Mouse (Mus musculus): ENCODE data around the gene Plpp6. TPM values are rescaled to one million over a fixed set of nuclear protein-coding genes. Genes with fewer than 3 reads are reported as not detected.

Plpp6 gene
- total RNA-seq (2021), result 1 to 10 TPM; 8.7 to 9.3 TPM
- long read RNA-seq, experiment 1, transcript Plpp6-201 (1 exons, 2,859 nt), result major isoform, 13 of 13 reads
- long read RNA-seq, experiment 1, partial matches to known transcripts, result 0 of 13 reads
- long read RNA-seq, experiment 1, other reads (novel, unspliced or antisense), result 0 of 13 reads
- long read RNA-seq, experiment 2, transcript Plpp6-201 (1 exons, 2,859 nt), result major isoform, 6 of 6 reads
- long read RNA-seq, experiment 2, partial matches to known transcripts, result 0 of 6 reads
- long read RNA-seq, experiment 2, other reads (novel, unspliced or antisense), result 0 of 6 reads

DNA sequence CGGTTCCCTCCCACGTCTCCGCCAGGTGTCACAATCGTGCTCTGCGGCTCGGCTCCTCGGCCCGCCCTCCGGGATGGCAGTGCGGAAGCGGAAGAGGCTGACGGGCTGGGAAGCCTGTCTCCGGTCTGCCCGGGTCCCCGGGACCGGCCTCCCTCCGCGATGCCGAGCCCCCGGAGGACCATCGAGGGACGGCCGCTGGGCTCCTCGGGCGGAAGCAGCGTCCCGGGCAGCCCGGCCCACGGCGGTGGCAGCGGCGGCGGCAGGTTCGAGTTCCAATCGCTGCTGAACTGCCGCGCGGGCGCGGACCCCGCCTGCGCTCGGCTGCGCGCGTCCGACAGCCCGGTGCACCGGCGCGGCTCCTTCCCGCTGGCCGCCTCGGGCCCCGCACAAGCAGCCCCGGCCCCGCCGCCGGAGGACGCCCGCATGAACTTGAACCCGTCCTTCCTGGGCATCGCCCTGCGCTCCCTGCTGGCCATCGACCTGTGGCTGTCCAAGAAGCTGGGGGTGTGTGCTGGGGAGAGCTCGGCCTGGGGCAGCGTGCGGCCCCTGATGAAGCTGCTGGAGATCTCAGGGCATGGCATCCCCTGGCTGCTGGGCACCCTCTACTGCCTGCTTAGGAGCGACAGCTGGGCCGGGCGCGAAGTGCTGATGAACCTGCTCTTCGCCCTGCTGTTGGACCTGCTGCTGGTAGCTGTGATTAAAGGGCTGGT lies at the start of gene Plpp6:
Gene Plpp6, plus strand, starts transcription at position 112 of the 710 bp plus-strand sequence.
- DNase-seq, result peak; percentile 88 to 92

DNA sequence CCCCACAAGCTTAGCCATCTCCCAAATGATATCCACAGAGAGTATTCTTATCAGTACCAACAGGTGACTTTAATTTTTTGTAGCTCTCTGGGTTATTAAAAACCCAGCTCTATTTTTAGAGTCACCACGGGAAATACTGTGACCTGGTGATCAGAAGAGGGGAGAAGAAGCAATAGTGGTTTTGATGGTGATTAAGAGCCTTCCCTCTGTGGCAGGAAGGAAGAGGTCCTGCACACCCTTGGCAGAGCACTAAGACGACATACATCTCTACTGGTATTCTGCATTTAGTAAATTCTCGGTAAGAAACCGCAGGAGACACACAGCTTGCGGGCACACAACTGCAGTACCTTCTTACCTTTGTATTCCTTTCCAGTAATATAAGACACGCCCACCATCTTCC lies 49.2 kb upstream of the Plpp6 start:
- no peak for DNase-seq

DNA sequence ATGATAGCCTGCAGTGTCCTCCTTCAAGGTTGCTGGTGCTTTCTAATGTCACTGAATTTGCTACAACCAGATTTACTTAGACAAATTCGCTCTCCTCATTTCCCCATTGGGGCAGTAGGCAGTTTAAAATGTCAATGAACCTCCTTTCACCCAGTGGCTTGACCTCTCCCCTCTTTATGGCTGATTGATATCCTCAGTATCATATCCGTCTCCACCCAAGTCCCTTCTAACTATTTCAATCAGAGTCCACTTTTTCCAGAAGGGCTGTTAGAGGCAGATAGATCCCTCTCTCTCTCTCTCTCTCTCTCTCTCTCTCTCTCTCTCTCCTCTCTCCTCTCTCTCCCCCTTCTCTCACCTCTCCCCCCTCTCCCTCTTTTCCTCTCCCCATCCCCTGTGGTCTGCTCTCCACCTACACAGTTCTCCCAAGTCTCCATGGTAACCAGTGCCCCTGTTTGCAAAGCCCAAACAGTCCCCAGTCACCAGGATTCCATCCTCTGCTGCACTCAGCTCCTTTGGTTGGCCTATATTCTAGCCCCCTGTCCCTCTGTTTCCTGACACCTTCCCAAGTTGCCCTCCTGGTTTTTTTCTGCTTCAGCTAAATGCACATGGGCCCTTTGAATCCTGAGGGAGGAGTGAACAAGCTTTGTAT lies 48.0 kb upstream of the Plpp6 start:
- DNase-seq, result no peak

DNA sequence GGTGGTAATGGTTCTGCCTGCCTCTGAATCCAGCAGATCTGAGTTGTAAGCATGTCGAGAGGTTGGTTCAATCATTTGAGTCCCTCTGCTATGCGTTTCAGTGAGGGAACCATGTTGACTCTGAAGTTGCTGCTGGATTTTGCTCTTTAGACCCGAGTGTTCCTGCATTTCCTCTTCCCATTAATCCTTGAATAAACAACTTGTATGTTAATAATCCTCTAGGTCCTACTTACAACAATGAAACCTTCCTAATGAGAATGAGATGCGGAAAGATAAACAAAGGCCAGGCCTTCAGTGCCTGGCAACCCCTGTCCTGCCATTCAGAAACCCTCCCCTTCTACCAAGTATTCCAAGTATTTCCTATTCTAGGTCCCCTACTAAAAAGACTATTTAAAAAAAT lies 47.3 kb upstream of the Plpp6 start:
- no peak for DNase-seq

DNA sequence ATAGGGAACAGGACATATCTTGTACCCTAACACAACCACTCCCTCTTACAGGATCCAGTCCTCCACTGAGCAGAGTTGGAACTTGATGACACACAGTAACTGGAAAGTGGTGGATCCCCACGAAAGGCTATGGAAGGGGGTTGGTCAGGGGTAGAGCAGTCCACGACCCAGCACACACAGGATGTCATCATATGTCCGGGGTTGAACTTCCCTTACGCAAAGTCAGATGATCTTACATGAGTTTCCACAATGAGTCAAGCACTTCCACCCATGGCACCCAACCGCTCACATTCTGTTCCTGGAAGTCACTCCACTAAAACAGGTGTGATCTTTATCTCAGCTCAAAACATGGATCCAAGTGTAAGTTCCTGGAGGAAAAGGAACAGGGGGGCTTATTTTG lies 45.9 kb upstream of the Plpp6 start:
- peak in 1 of 2 experiments; percentile 47 for DNase-seq

DNA sequence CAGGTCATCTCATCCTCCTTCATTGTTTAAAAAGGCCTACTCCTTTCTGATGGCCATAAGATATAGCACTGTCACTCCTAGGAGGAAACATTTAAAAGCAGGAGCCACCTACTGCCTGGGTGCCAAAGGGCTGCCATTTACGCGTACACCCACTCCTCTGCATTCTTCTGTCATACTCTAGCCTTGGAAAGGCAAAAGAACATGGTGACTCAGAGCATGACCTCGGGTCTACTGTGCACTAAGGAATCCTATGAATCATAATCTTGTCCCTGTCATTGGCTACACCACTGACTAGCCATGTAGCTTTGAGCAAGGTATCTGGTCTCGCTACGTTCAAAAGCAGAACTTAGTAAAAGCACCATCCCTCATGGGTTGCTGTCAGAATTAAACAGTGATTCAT lies 37.4 kb upstream of the Plpp6 start:
- DNase-seq, result no peak

DNA sequence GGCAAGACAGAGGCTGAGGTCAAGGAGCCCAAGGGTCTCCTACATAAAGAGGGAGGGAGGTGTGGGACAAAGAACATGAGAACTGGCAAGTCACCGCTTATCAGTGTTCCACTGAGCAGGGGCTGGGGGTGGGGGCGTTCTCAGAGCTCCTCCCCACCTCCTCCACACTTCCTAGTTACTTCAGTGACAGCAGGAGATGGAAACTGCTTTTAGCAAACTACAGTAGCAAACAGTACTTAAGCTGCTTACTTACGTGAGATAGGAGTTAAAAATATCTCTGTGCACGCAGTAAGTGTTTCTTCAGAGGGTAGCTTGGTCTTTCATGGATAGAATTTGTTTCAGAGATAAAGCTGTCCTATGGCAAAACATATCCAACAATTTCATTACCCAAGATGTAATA lies 36.4 kb upstream of the Plpp6 start:
- DNase-seq, result no peak

DNA sequence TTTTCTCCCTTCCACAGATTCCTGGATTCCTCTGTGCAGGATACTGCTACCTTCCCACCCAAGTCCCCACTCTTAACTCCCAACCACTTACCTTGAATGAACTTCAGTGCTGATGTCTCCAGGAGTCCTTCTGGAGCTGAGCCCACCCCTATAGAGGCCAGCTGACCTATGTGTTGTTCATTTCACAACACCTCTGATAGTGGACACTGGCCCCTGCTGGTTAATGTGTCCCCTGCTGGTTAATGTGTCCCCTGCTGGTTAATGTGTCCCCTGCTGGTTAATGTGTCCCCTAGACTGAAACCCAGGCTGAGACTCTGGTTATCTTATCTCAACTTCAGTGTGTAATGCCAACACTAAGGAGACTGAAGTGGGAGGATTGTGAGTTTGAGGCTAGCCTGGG lies 34.7 kb upstream of the Plpp6 start:
- DNase-seq, result no peak

DNA sequence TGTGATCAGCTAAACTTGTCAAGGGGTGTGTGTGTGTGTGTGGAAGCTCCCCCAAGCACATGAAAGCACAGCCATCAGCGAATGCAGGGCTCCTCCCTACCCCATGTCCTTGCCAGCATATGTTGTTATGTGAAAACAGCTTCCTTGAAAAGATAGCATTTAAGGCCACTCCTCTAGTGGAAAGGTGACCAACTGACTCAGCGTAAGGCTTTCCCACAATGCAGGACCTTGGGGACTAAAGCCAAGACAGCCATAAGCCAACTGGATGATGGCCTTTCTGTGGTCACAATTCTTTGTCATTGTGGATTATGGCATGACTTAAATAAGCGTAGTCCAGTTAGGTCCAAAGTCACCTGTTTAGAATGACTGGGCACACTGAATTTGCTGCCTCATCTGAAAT lies 28.9 kb upstream of the Plpp6 start:
- no peak for DNase-seq

DNA sequence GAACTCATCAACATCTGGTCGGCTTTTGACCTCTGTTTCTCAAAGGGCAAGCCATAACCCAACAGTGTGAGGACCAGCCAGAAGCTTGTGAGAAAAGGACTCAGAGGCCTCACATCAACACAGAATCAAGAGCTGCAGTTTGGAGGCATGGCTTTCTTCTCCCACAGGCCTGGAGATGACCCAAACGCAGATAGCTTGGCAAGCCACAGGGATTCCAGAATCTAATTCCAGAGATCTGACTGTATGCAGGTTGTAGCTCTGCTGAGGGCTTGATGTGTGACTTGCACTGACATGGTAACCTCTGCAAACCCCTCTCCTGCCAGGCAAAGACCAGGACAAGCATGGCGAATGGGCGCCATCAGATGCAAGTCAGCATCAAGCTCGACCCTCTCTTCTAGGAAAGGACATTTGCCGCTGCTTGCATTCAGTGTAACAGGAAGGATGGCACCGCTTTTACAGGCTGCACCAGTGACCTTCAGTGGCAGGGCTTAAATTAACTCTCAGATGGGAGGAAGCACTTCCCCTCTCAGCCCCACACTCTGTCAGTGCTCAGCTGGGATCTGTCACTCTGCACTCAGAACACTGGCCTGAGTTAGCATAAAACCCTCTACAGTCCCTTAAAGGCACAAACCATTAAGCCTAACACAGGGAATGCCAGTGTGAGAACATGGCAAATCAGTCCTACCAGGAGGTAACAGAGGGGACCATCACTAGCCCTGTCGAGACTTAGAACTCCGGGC lies 23.4 kb upstream of the Plpp6 start:
- DNase-seq, result peak; percentile 53 to 62

DNA sequence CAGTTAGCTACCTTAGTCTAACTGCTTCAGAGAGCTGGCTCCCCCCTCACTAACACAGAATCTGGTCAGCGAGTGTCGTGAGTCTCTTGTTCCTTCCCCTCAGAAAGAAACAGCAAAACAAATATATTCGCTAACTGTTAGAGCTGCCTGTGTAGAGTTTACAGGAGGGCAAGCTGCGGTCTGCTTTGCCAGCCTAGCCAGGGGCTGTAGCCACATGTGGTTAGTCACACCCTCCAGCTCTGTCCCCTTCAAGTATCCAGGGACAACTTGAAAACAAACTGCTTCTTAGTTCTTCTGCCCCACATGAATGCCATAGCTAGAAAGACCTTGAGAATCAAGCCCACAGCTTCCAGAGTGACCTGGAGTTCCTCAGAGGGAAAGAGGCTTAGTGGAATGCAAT lies 22.5 kb upstream of the Plpp6 start:
- DNase-seq, result no peak

DNA sequence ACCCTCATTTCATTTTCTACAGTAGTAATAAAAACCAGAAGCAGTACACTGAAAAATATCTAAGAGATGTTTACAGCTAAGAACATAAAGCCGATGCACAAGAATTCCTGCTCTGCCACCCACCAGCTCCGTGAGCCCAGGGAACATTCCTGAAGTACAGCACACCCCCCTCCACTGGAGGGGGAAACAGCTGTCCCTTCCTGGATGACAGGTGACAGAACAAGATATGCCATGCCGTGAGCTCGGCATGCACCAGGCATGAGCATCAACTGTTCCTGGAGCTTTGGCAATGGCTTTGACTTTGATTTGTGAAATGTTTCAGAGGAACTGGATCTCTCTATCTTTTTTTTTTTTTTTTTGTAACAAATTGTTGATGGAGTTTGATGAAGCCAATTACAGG lies 17.0 kb upstream of the Plpp6 start:
- peak in 1 of 2 experiments; percentile 25 for DNase-seq

DNA sequence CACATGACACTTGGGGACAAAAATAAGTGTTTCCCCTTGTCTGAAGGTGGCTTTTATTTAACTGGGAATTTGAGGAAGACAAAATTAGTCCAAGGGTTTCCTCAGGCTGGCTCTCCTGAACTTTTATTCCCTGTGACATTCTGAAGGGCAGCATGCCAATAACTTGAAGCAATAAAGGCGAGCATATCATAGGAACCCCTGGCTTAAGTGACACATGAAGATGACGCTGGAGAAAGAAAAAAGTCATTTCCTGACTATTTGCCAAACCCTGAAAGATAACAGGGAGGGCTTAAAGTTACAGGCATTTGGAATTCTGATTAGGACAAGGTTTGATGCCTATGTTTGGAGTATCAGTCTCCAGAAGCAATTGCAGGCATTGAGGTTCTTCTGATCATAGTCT lies 16.4 kb upstream of the Plpp6 start:
- DNase-seq, result no peak

DNA sequence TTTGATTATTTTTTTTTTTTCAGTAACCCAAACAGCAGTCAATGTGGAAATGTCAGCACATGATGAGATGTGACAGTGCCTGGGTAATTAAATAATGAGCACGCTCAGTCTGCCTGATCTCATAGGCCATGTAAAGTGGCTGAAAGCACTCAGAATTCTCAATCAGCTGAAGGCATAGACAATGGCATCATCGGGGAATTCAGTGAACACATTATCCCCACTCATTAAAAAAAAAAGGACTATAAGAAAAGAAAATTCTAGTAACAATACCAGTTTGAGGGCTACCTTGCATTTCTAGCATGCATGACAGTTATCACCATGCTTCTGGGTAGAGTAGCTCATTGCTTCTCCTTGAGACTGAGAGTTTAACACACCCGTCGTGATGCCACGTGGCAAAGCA lies 12.5 kb upstream of the Plpp6 start:
- no peak for DNase-seq

DNA sequence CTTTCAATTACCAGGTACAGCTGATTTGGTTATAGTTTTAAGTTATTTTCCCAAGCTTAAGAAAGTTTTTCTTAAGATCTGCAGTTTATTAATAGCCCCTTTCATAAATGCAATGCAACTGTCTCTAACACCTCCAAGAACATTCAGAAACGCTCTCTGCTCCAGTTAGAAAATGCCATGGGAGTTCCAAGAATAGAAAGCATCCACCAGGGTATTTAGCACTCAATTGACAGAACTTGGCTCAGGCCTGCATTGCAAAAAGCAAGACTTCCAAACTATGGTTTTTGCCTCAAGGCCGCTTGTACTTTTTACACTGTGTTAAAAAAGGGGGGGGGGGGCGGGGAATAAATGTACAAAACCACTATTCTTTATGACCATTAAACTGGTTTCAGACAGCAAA lies 640 bp upstream of the Plpp6 start:
- DNase-seq, result peak; percentile 30 to 46

DNA sequence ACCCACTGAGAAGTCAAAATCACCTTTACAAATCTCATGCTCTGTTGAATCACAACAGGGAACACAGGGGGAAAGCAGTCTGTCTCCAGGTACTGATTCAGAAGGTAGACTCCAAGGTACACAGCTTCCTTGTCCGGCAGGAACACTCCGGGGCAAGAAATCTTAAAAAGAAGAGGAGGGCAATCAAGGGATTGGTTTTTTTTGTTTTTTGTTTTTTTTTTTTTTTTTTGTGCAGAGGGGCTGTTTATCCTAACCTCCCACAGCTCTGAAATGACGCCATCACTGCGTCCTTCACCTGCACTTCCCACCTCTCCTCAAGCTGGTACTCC lies 276 bp upstream of the Plpp6 start:
- DNase-seq, result no peak

DNA sequence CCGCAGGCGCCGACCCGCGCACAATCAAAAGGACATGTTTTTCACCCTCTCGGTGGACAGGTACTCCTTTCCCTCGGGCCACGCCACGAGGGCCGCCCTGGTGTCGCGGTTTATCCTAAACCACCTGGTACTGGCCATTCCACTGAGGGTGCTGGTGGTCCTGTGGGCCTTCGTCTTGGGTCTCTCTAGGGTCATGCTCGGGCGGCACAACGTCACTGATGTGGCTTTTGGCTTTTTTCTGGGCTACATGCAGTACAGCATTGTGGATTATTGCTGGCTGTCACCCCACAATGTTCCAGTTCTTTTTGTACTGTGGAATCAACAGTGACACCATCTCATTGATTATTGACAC lies 775 bp downstream of the Plpp6 start:
- DNase-seq, result no peak

DNA sequence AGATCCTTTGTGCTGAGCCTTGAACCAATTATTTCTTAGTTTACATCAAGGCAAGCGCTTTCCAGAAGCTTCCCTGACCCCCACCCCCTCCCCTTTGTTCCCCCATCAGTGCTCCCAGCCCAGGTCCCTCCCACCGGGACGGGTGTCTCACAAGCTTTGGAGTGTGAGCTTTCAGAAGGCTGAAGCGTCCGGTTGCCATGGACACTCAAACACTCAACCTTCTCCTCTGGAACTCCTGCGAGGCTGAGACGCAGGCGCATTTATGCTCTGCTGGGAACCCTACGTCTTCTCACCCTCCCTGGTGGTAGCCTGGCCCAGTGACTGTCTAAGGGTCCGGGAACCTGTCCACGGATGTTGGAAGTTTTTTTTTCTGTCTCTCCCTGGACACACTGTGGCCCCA lies 3.9 kb downstream of the Plpp6 start, which contains the start of gene 4430402I18Rik:
Gene 4430402I18Rik, minus strand, starts transcription at position 149 of the 400 bp plus-strand sequence.
- no peak for DNase-seq

DNA sequence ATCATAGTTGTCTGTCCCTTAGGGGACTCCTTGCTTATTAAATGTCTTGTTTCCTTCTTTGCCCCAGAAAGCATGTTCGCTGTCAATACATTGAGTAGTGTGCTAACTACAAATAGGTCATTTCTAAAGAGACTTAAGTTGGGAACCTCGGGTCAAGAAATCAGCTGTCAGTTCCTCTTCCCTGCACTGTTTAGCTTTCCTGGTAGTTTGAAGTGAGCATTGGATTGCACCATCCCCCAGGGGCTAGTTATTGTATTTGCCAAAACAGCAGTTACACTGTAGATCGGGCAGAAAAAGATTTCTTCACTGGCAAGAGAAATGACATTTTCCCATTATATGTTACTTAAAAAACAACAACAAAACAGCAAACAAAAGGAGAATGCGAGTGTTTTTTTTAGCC lies 4.4 kb downstream of the Plpp6 start:
- no peak for DNase-seq

DNA sequence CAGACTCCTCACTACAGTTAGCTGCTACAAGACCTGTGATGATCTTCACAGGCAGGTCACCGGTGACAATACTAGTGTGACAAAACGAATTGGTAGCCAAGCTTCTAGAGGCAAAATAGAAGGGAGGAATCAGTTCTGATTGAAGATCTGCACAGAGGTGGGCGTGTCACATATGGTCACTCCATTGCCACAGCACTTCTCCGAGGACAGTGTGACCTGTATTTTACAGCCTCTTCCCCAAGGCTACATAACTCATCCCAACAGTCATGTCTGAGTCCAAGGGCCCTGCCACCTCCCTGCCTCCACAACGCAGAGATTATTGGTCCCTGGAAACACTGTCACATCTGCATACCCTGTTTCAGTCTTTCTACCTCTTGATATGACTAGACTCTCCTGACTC lies 5.5 kb downstream of the Plpp6 start:
- no peak for DNase-seq

DNA sequence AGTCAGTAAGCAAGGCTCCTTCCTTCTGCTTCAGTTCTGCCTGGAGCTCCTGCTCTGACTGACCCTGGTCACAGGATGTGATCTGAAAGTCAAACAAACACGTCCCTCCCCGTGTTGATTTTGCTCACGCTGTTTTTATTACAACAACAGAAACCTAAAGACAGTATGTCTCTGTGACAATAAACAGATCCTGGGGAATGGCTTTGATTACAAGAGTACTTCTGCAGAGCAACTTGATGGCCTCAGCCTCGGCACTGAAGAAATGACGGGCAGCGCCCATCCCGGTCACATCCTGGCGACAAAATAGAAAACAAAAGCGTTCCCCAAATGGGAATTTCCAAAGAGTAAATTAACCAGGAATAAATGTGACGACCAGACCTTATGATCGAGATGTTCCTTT lies 6.5 kb downstream of the Plpp6 start:
- DNase-seq, result peak; percentile 34 to 58

DNA sequence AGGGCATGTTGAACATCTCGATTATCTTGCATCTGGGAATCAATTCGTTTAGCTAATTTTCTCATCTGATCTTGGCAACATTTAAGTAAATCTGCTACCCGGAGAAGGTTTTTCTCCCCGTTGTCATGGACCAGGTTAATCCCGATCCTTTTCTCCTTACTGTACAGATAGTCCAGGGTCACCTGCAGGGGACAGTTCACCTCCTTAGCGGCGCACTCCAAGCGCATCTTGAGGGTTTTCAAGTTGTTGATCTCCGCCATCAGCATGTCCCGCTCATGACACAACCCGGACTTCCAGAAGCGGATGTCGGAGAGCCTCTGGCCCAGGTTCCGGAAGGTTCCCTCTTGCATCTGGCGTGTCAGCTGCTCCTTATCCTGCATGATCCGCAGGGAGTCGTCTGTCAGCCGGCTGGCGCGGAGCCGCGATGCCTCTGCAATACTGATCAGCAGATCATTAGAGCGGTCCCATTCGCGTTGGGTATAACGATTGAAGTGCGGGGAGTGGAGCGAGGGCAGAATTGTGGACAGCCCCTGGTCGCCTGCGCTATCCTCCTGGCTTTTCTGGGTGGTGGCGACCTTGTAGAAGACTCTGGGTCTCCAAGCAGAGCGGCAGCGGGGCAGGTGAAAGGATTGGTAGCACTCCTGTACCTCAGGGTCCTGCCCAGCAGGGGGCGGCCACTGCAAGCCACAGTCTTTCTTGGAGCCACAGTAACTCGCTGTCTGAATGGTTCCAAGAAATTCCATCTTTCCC lies 11.3 kb downstream of the Plpp6 start:
- DNase-seq, result peak; percentile 80 to 90

Data from heart, adult 18-20 months (tissue).